Mouse (Mus musculus) kidney, postnatal 4 days (tissue): ENCODE results near the gene Map3k10.
"Not testable (repeated sequence)": the region's sequence is repeated elsewhere in the genome, so short reads cannot be mapped to it uniquely, and the experiment has no call there.

Source experiments
- DNase-seq, 2 experiments: peaks; one replicate each; pipeline ENCODE4 v3.0.0; 2021; ENCODE audit warnings: mixed read lengths in 2 of 2

Gene Map3k10

GRCm38 (mm10) chr7:27654607-27655276, 19.7 kb downstream of the Map3k10 start:
- peak; percentile 17 to 37 for DNase-seq

GRCm38 (mm10) chr7:27653681-27654437, 20.5 kb downstream of the Map3k10 start, which contains the start of gene Ttc9b:
Gene Ttc9b (plus strand): TSS chr7:27653915.
- DNase-seq = peak; percentile 78 to 83

- DNase-seq = peak; percentile 84 to 87
Observed at GRCm38 (mm10) chr7:27650949-27651348, 23.4 kb downstream of the Map3k10 start.

GRCm38 (mm10) chr7:27649723-27650122, 24.7 kb downstream of the Map3k10 start:
- no peak for DNase-seq

GRCm38 (mm10) chr7:27647281-27648002, 27.0 kb downstream of the Map3k10 start:
- no peak for DNase-seq

- DNase-seq = no peak
Observed at GRCm38 (mm10) chr7:27646516-27646915, 27.9 kb downstream of the Map3k10 start.

- DNase-seq = no peak
Observed at GRCm38 (mm10) chr7:27644471-27644870, 29.9 kb downstream of the Map3k10 start.

- not testable (repeated sequence) for DNase-seq
Observed at GRCm38 (mm10) chr7:27635094-27635493, 39.3 kb downstream of the Map3k10 start.

- no peak for DNase-seq
Observed at GRCm38 (mm10) chr7:27634691-27635090, 39.7 kb downstream of the Map3k10 start.

- DNase-seq = no peak
Observed at GRCm38 (mm10) chr7:27633166-27633565, 41.2 kb downstream of the Map3k10 start.

GRCm38 (mm10) chr7:27631439-27631838, 43.0 kb downstream of the Map3k10 start:
- no peak for DNase-seq

GRCm38 (mm10) chr7:27628816-27629215, 45.6 kb downstream of the Map3k10 start:
- not testable (repeated sequence) for DNase-seq

GRCm38 (mm10) chr7:27628190-27628589, 46.2 kb downstream of the Map3k10 start:
- no peak for DNase-seq

- no peak for DNase-seq
Observed at GRCm38 (mm10) chr7:27627707-27628106, 46.7 kb downstream of the Map3k10 start.

GRCm38 (mm10) chr7:27624967-27625366, 49.4 kb downstream of the Map3k10 start:
- DNase-seq = no peak

- no peak for DNase-seq
Observed at GRCm38 (mm10) chr7:27622234-27622633, 52.2 kb downstream of the Map3k10 start.

- DNase-seq = no peak
Observed at GRCm38 (mm10) chr7:27621028-27621427, 53.4 kb downstream of the Map3k10 start.

- DNase-seq = no peak
Observed at GRCm38 (mm10) chr7:27613751-27614499, 60.5 kb downstream of the Map3k10 start.

GRCm38 (mm10) chr7:27612940-27613339, 61.5 kb downstream of the Map3k10 start:
- no peak for DNase-seq

- no peak for DNase-seq
Observed at GRCm38 (mm10) chr7:27610871-27611270, 63.5 kb downstream of the Map3k10 start.

- no peak for DNase-seq
Observed at GRCm38 (mm10) chr7:27610370-27610769, 64.0 kb downstream of the Map3k10 start.

- no peak for DNase-seq
Observed at GRCm38 (mm10) chr7:27609688-27610087, 64.7 kb downstream of the Map3k10 start.

- no peak for DNase-seq
Observed at GRCm38 (mm10) chr7:27609285-27609684, 65.1 kb downstream of the Map3k10 start.
